Mouse (Mus musculus): ENCODE results near the gene Tmem121b. TPM values are rescaled to one million over a fixed set of nuclear protein-coding genes. Genes with fewer than 3 reads are reported as not detected.

The Tmem121b gene
- total RNA-seq, 1 experiment from 2014 or later = not detected

GRCm38 (mm10) chr6:120504051-120504450 lies 10.4 kb upstream of the Tmem121b start:
- ATAC-seq (ENCODE audit: extremely low read depth, insufficient number of reproducible peaks, low FRiP score, poor library complexity, severe bottlenecking) = no peak

GRCm38 (mm10) chr6:120496544-120496943 lies 2.9 kb upstream of the Tmem121b start:
- no peak for ATAC-seq (ENCODE audit: extremely low read depth, insufficient number of reproducible peaks, low FRiP score, poor library complexity, severe bottlenecking)

- ATAC-seq (ENCODE audit: extremely low read depth, insufficient number of reproducible peaks, low FRiP score, poor library complexity, severe bottlenecking) = no peak
Observed at GRCm38 (mm10) chr6:120492499-120493373, 871 bp downstream of the Tmem121b start.

- ATAC-seq (ENCODE audit: extremely low read depth, insufficient number of reproducible peaks, low FRiP score, poor library complexity, severe bottlenecking) = no peak
Observed at GRCm38 (mm10) chr6:120491862-120492498, 1.6 kb downstream of the Tmem121b start.

- ATAC-seq (ENCODE audit: extremely low read depth, insufficient number of reproducible peaks, low FRiP score, poor library complexity, severe bottlenecking) = no peak
Observed at GRCm38 (mm10) chr6:120491064-120491463, 2.5 kb downstream of the Tmem121b start.

GRCm38 (mm10) chr6:120489461-120489860 lies 4.1 kb downstream of the Tmem121b start:
- ATAC-seq (ENCODE audit: extremely low read depth, insufficient number of reproducible peaks, low FRiP score, poor library complexity, severe bottlenecking) = no peak

- no peak for ATAC-seq (ENCODE audit: extremely low read depth, insufficient number of reproducible peaks, low FRiP score, poor library complexity, severe bottlenecking)
Observed at GRCm38 (mm10) chr6:120488647-120489046, 5.0 kb downstream of the Tmem121b start.

- ATAC-seq (ENCODE audit: extremely low read depth, insufficient number of reproducible peaks, low FRiP score, poor library complexity, severe bottlenecking) = peak; percentile 20; the same call in 1 of the 2 replicates
Observed at GRCm38 (mm10) chr6:120486051-120486510, 7.5 kb downstream of the Tmem121b start.

- ATAC-seq (ENCODE audit: extremely low read depth, insufficient number of reproducible peaks, low FRiP score, poor library complexity, severe bottlenecking) = no peak
Observed at GRCm38 (mm10) chr6:120485038-120485437, 8.6 kb downstream of the Tmem121b start.

- ATAC-seq (ENCODE audit: extremely low read depth, insufficient number of reproducible peaks, low FRiP score, poor library complexity, severe bottlenecking) = peak; percentile 45; the same call in 1 of the 2 replicates
Observed at GRCm38 (mm10) chr6:120483211-120483626, 10.4 kb downstream of the Tmem121b start.

- ATAC-seq (ENCODE audit: extremely low read depth, insufficient number of reproducible peaks, low FRiP score, poor library complexity, severe bottlenecking) = no peak
Observed at GRCm38 (mm10) chr6:120482756-120483155, 10.9 kb downstream of the Tmem121b start.

GRCm38 (mm10) chr6:120482021-120482420 lies 11.6 kb downstream of the Tmem121b start:
- no peak for ATAC-seq (ENCODE audit: extremely low read depth, insufficient number of reproducible peaks, low FRiP score, poor library complexity, severe bottlenecking)

- ATAC-seq (ENCODE audit: extremely low read depth, insufficient number of reproducible peaks, low FRiP score, poor library complexity, severe bottlenecking) = peak; percentile 37
Observed at GRCm38 (mm10) chr6:120481538-120481937, 12.1 kb downstream of the Tmem121b start.

- no peak for ATAC-seq (ENCODE audit: extremely low read depth, insufficient number of reproducible peaks, low FRiP score, poor library complexity, severe bottlenecking)
Observed at GRCm38 (mm10) chr6:120480361-120480760, 13.2 kb downstream of the Tmem121b start.

GRCm38 (mm10) chr6:120479302-120479701 lies 14.3 kb downstream of the Tmem121b start:
- ATAC-seq (ENCODE audit: extremely low read depth, insufficient number of reproducible peaks, low FRiP score, poor library complexity, severe bottlenecking) = peak; percentile 34; the same call in 1 of the 2 replicates

GRCm38 (mm10) chr6:120475288-120475687 lies 18.3 kb downstream of the Tmem121b start:
- ATAC-seq (ENCODE audit: extremely low read depth, insufficient number of reproducible peaks, low FRiP score, poor library complexity, severe bottlenecking) = no peak

GRCm38 (mm10) chr6:120473427-120473826 lies 20.2 kb downstream of the Tmem121b start:
- peak; percentile 83 for ATAC-seq (ENCODE audit: extremely low read depth, insufficient number of reproducible peaks, low FRiP score, poor library complexity, severe bottlenecking)

GRCm38 (mm10) chr6:120472455-120473140 lies 21.0 kb downstream of the Tmem121b start:
- ATAC-seq (ENCODE audit: extremely low read depth, insufficient number of reproducible peaks, low FRiP score, poor library complexity, severe bottlenecking) = no peak

- no peak for ATAC-seq (ENCODE audit: extremely low read depth, insufficient number of reproducible peaks, low FRiP score, poor library complexity, severe bottlenecking)
Observed at GRCm38 (mm10) chr6:120471991-120472441, 21.6 kb downstream of the Tmem121b start.

Data from neutrophil, adult 5-6 weeks (primary cell).